Mouse (Mus musculus) right cerebral cortex, adult 2 months (tissue): ENCODE data around the gene Sox6.
"Not testable (repeated sequence)": the region's sequence is repeated elsewhere in the genome, so short reads cannot be mapped to it uniquely, and the experiment has no call there.

Experiments
- DNase-seq, 2 experiments: peaks; one replicate each; pipeline ENCODE4 v3.0.0; 2021 to 2022; ENCODE audit warnings: low spot score in 2 of 2

The Sox6 gene

GRCm38 (mm10) chr7:115645971-115646447 lies 392.6 kb downstream of the Sox6 start:
- no peak for DNase-seq

GRCm38 (mm10) chr7:115645272-115645970 lies 393.2 kb downstream of the Sox6 start:
- DNase-seq = no peak

GRCm38 (mm10) chr7:115630691-115631090 lies 407.9 kb downstream of the Sox6 start:
- no peak for DNase-seq

GRCm38 (mm10) chr7:115630287-115630686 lies 408.3 kb downstream of the Sox6 start:
- no peak for DNase-seq

- DNase-seq = no peak
Observed at GRCm38 (mm10) chr7:115628766-115629165, 409.8 kb downstream of the Sox6 start.

- DNase-seq = no peak
Observed at GRCm38 (mm10) chr7:115625956-115626355, 412.6 kb downstream of the Sox6 start.

GRCm38 (mm10) chr7:115624907-115625552 lies 413.6 kb downstream of the Sox6 start:
- peak; percentile 28 to 33 for DNase-seq

GRCm38 (mm10) chr7:115624451-115624850 lies 414.1 kb downstream of the Sox6 start:
- DNase-seq = no peak

- DNase-seq = no peak
Observed at GRCm38 (mm10) chr7:115615697-115616237, 422.8 kb downstream of the Sox6 start.

- DNase-seq = no peak
Observed at GRCm38 (mm10) chr7:115607485-115607884, 431.1 kb downstream of the Sox6 start.

- DNase-seq = not testable (repeated sequence)
Observed at GRCm38 (mm10) chr7:115606125-115606524, 432.5 kb downstream of the Sox6 start.

- DNase-seq = no peak
Observed at GRCm38 (mm10) chr7:115604883-115605282, 433.7 kb downstream of the Sox6 start.

- peak; percentile 36 to 66 for DNase-seq
Observed at GRCm38 (mm10) chr7:115597376-115597775, 441.2 kb downstream of the Sox6 start.

- no peak for DNase-seq
Observed at GRCm38 (mm10) chr7:115580461-115580860, 458.1 kb downstream of the Sox6 start.

GRCm38 (mm10) chr7:115579826-115580225 lies 458.8 kb downstream of the Sox6 start:
- DNase-seq = no peak

GRCm38 (mm10) chr7:115576387-115576786 lies 462.2 kb downstream of the Sox6 start:
- no peak for DNase-seq

GRCm38 (mm10) chr7:115574834-115575233 lies 463.8 kb downstream of the Sox6 start:
- no peak for DNase-seq

GRCm38 (mm10) chr7:115568821-115569240 lies 469.8 kb downstream of the Sox6 start:
- DNase-seq = peak in 1 of 2 experiments; percentile 15

GRCm38 (mm10) chr7:115568301-115568700 lies 470.3 kb downstream of the Sox6 start:
- DNase-seq = peak; percentile 10

- DNase-seq = no peak
Observed at GRCm38 (mm10) chr7:115566818-115567217, 471.8 kb downstream of the Sox6 start.

GRCm38 (mm10) chr7:115565060-115565426 lies 473.6 kb downstream of the Sox6 start:
- DNase-seq = no peak

- no peak for DNase-seq
Observed at GRCm38 (mm10) chr7:115564359-115565059, 474.1 kb downstream of the Sox6 start.
